In genomic region chr2:29910042-29910441, GRCm38 (mm10) we compare ENCODE assay signal across 11 mouse cellular contexts. TPM values are rescaled to one million over a fixed set of nuclear protein-coding genes. Genes with fewer than 3 reads are reported as not detected.
DNase-seq lines count a peak whose midpoint lies in the region; ATAC-seq and TF ChIP-seq lines count a peak whose summit lies in the region.
"Had no signal": no experiment of that assay in that cellular context is flagged by ENCODE, and none has a peak within 500 bp of the region (broad histone marks: within the 10 kb centered on the region; RNA-seq: fewer than 3 reads in every experiment).

No protein-coding gene starts in this region.

- peaks cover 6% of the 10 kb centered on the region for H3K9me3 ChIP-seq in ES-Bruce4 (replicated peaks; ENCODE audit: control insufficient read depth, insufficient read depth, low read length, poor library complexity, severe bottlenecking)
- no peaks in the 10 kb centered on the region for H3K9me3 ChIP-seq in forebrain, embryonic 16.5 days (ENCODE audit: control insufficient read depth, low read length)

- no peak overlapping the region for H3K9ac ChIP-seq in ES-Bruce4 (ENCODE audit: low read depth, poor library complexity, severe bottlenecking)
- no peak overlapping the region for H3K9ac ChIP-seq in forebrain, embryonic 16.5 days (replicated peaks; ENCODE audit: low read depth, low read length)
- H3K9ac ChIP-seq: heart, embryonic 12.5 days had no signal

- H3K27me3 ChIP-seq in ES-Bruce4 (ENCODE audit: control insufficient read depth, insufficient read depth, low read length, poor library complexity, severe bottlenecking): no peaks in the 10 kb centered on the region
- H3K27me3 ChIP-seq in forebrain, embryonic 16.5 days (replicated peaks; ENCODE audit: control insufficient read depth, insufficient read depth, low read length): no peaks in the 10 kb centered on the region
- H3K27me3 ChIP-seq: heart, embryonic 12.5 days had no signal

- no peak overlapping the region for H3K4me2 ChIP-seq in forebrain, embryonic 16.5 days (ENCODE audit: low read length)
- H3K4me2 ChIP-seq: heart, embryonic 12.5 days had no signal

- H3K4me1 ChIP-seq in ES-Bruce4 (ENCODE audit: control insufficient read depth, insufficient read depth, low read length): no peaks in the 10 kb centered on the region
- no peaks in the 10 kb centered on the region for H3K4me1 ChIP-seq in forebrain, embryonic 16.5 days (replicated peaks; ENCODE audit: control insufficient read depth, insufficient read depth, low read length)
- H3K4me1 ChIP-seq: heart, embryonic 12.5 days had no signal

- no peak overlapping the region for H3K4me3 ChIP-seq in layer of hippocampus, adult 2 months
- H3K4me3 ChIP-seq in ES-Bruce4 (ENCODE audit: low read depth, low read length): no peak overlapping the region
- H3K4me3 ChIP-seq in forebrain, embryonic 16.5 days (replicated peaks; ENCODE audit: low read length): no peak overlapping the region
- H3K4me3 ChIP-seq: heart, embryonic 12.5 days had no signal

- TF ChIP-seq EP300 in ES-Bruce4 (IDR thresholded peaks at IDR 0.05; ENCODE audit: insufficient read depth, low read depth, low read length): no peak

- ATAC-seq in forebrain, embryonic 16.5 days: no peak

- 86% methylated on average over 2 of the region's 2 CpGs for WGBS in forebrain, embryonic 16.5 days

- peak; percentile 61 for TF ChIP-seq CTCF in layer of hippocampus, adult 2 months (conservative IDR thresholded peaks at IDR 0.05)
- peak; percentile 54 for TF ChIP-seq CTCF in ES-Bruce4 (IDR thresholded peaks at IDR 0.05; ENCODE audit: low read depth, low read length)
- peak; percentile 35; the same call in 1 of the 2 replicates for TF ChIP-seq CTCF in brain, embryonic 14.5 days (IDR thresholded peaks at IDR 0.05; ENCODE audit: borderline replicate concordance, extremely low read depth, insufficient read depth, insufficient read length)

- H3K27ac ChIP-seq in layer of hippocampus, adult 2 months: no peak overlapping the region
- H3K27ac ChIP-seq in ES-Bruce4 (ENCODE audit: insufficient read depth, low read length): no peak overlapping the region
- H3K27ac ChIP-seq in forebrain, embryonic 16.5 days (ENCODE audit: low read length): no peak overlapping the region

- no peak for DNase-seq in layer of hippocampus, adult 2 months (ENCODE audit: low spot score in 2 of 2)
- no peak for DNase-seq in layer of hippocampus, adult 9-10 months (ENCODE audit: low spot score)
- DNase-seq in brain, embryonic 14.5 days (ENCODE audit: low read depth): peak; percentile 31
- peak; percentile 18 for DNase-seq in lung, postnatal 10 days
- DNase-seq in T-cell, adult 2 months (ENCODE audit: low spot score): no peak
- DNase-seq in yolk sac, embryonic 10.5 days (ENCODE audit: low spot score): no peak
- DNase-seq: adrenal gland, postnatal 10 days; layer of hippocampus, postnatal 36 days had no signal

- peaks cover 74% of the 10 kb centered on the region for H3K36me3 ChIP-seq in ES-Bruce4 (ENCODE audit: control insufficient read depth, insufficient read depth, low read length, poor library complexity, severe bottlenecking)
- peaks cover 26% of the 10 kb centered on the region for H3K36me3 ChIP-seq in forebrain, embryonic 16.5 days (ENCODE audit: control insufficient read depth, insufficient read depth)

- no peak for TF ChIP-seq POLR2A in ES-Bruce4 (IDR thresholded peaks at IDR 0.05; ENCODE audit: insufficient read depth, low read length)
- no peak for TF ChIP-seq POLR2A in brain, embryonic 14.5 days (IDR thresholded peaks at IDR 0.05; ENCODE audit: borderline replicate concordance, extremely low read depth, insufficient read depth, insufficient read length, poor library complexity, severe bottlenecking)

RNA-seq across cellular contexts. Expression of gene Odf2, which starts 21.0 kb away (rescaled TPM):
- 100 to 1,000 TPM; 113 to 127 TPM for total RNA-seq in layer of hippocampus, adult 2 months (2021)
- 241 and 257 TPM in 2 replicates for polyA plus RNA-seq in ES-Bruce4 (2011; ENCODE audit: insufficient read depth, insufficient read length, low read depth, missing spikeins)
- 72.4 and 100 TPM in 2 replicates for polyA plus RNA-seq in brain, embryonic 14.5 days (2012; rRNA removed)
- polyA plus RNA-seq in forebrain, embryonic 16.5 days (2015; fragmentation: Nextera tagmentation; extraction: Ambion mirVana): 61.4 and 73.7 TPM in 2 replicates

RNA-seq across cellular contexts. Expression of gene Gle1, which starts 25.2 kb away (rescaled TPM):
- total RNA-seq in layer of hippocampus, adult 2 months (2021): 10 to 100 TPM; 48.0 to 48.9 TPM
- 56.4 and 59.7 TPM in 2 replicates for polyA plus RNA-seq in ES-Bruce4 (2011; ENCODE audit: insufficient read depth, insufficient read length, low read depth, missing spikeins)
- polyA plus RNA-seq in brain, embryonic 14.5 days (2012; rRNA removed): 51.6 and 58.0 TPM in 2 replicates
- 98.6 and 101 TPM in 2 replicates for polyA plus RNA-seq in forebrain, embryonic 16.5 days (2015; fragmentation: Nextera tagmentation; extraction: Ambion mirVana)

RNA-seq across cellular contexts. Expression of gene Cercam, which starts 41.1 kb away (rescaled TPM):
- total RNA-seq in layer of hippocampus, adult 2 months (2021): 1 to 10 TPM; 7.9 to 10.0 TPM
- polyA plus RNA-seq in ES-Bruce4 (2011; ENCODE audit: insufficient read depth, insufficient read length, low read depth, missing spikeins): 24.6 and 25.9 TPM in 2 replicates
- 24.8 and 39.2 TPM in 2 replicates for polyA plus RNA-seq in brain, embryonic 14.5 days (2012; rRNA removed)
- 7.3 and 8.4 TPM in 2 replicates for polyA plus RNA-seq in forebrain, embryonic 16.5 days (2015; fragmentation: Nextera tagmentation; extraction: Ambion mirVana)

RNA-seq across cellular contexts. Expression of gene Sptan1, which starts 55.3 kb away (rescaled TPM):
- total RNA-seq in layer of hippocampus, adult 2 months (2021): 100 to 1,000 TPM; 879 to 882 TPM
- 200 and 235 TPM in 2 replicates for polyA plus RNA-seq in ES-Bruce4 (2011; ENCODE audit: insufficient read depth, insufficient read length, low read depth, missing spikeins)
- polyA plus RNA-seq in brain, embryonic 14.5 days (2012; rRNA removed): 595 and 622 TPM in 2 replicates
- 243 and 294 TPM in 2 replicates for polyA plus RNA-seq in forebrain, embryonic 16.5 days (2015; fragmentation: Nextera tagmentation; extraction: Ambion mirVana)

Comparison
In these comparisons a context has a peak if more than half of its experiments do, and no peak if none do; other contexts are left out.
1. DNase-seq: peak in brain, embryonic 14.5 days (single experiment) and lung, postnatal 10 days (single experiment); none in layer of hippocampus, adult 2 months (0 of 2), layer of hippocampus, adult 9-10 months (single experiment), T-cell, adult 2 months (single experiment) and yolk sac, embryonic 10.5 days (single experiment).
2. Peak in every context shown above with its lines, with median percentiles within 50 percentile points of each other: CTCF ChIP-seq.